Mouse (Mus musculus): ENCODE measurements around the gene Foxn2.
"Not testable (repeated sequence)": the region's sequence is repeated elsewhere in the genome, so short reads cannot be mapped to it uniquely, and the experiment has no call there.

Gene Foxn2

GRCm38 (mm10) chr17:88440285-88441000, at the start of gene Foxn2:
Gene Foxn2, plus strand, starts transcription at chr17:88440711.
- peak; percentile 93 for DNase-seq

DNA sequence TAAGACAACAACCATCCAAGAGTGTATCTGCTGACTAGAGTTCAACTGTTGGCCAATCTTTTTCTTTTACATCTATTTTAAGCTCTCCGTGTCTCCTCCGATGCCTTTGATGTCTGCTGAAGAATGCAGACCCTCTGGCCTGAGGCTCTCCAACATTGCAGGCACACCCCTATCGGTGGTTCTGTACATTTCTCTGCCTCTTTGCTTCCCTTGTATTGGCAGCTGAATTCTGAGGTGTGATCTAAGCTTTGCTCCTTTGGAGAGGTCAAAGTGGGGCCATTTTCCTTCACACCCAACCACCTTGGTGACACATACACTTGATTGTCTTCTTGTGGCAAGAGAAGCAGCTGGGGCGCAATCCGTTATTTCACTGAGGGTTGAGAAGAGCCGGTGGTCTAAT, 43.0 kb upstream of the Foxn2 start:
- DNase-seq: no peak

GRCm38 (mm10) chr17:88398090-88398489, 42.4 kb upstream of the Foxn2 start:
- DNase-seq: no peak

- peak; percentile 42 for DNase-seq
Observed at GRCm38 (mm10) chr17:88398854-88399253, 41.7 kb upstream of the Foxn2 start.

- DNase-seq: peak; percentile 65
Observed at GRCm38 (mm10) chr17:88400122-88400521, 40.4 kb upstream of the Foxn2 start.

GRCm38 (mm10) chr17:88400702-88401475, 39.6 kb upstream of the Foxn2 start:
- peak; percentile 80 for DNase-seq

DNA sequence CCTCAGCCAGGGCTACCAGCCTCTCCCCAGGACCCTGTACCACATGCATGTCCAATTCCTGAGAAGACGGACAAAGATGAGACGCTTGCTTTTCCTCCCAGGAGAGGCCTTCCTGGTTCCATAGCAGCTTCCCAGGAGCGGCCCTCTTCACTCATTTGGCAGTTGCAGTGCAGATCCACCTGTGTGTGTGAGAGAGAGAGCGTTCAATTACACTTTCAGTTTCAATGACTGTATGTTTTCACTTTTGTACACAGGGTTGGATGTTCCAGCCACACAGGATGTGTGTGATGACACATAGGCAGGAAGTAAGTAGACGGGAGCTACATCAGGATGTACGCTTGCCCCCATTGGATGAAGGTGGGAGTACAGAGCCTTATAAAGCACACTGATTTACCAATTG, 37.2 kb upstream of the Foxn2 start:
- DNase-seq: no peak

GRCm38 (mm10) chr17:88404471-88404870, 36.0 kb upstream of the Foxn2 start:
- no peak for DNase-seq

- DNase-seq: no peak
Observed at GRCm38 (mm10) chr17:88405076-88405475, 35.4 kb upstream of the Foxn2 start.

- no peak for DNase-seq
Observed at GRCm38 (mm10) chr17:88409706-88410105, 30.8 kb upstream of the Foxn2 start.

DNA sequence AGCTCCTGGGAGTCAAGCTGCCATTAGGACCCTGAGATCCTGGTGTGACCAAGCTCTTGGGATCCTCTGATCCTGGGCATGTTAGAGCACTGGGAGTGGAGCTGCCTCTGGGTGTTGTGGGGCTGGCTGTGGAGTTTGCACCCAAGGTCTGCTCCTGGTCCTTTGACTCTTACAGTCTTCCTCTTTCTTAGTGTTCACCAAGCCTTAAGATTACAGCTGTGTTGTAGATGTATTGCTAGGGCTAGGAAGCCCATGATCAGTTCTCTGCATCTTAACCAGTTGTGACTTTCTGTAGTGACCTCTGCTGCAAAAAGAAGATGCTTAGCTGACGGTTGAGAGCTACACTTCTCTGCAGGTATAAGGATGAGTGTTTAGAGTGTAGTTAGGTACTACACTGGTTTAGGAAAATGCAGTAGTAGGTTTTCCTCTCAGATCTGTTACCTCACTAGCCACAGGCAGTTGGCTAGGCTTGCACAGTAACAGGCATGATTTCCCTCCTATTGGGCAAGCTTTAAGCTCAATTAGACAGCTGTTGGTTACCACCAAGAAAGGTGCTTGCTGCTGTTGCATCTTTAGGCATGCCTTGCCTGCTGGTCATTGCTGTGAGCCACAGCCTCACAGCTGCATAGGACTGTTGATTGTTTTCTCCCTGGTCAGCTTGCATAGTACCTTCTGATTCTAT, 27.2 kb upstream of the Foxn2 start:
- DNase-seq: no peak

GRCm38 (mm10) chr17:88420426-88420825, 20.1 kb upstream of the Foxn2 start:
- no peak for DNase-seq

DNA sequence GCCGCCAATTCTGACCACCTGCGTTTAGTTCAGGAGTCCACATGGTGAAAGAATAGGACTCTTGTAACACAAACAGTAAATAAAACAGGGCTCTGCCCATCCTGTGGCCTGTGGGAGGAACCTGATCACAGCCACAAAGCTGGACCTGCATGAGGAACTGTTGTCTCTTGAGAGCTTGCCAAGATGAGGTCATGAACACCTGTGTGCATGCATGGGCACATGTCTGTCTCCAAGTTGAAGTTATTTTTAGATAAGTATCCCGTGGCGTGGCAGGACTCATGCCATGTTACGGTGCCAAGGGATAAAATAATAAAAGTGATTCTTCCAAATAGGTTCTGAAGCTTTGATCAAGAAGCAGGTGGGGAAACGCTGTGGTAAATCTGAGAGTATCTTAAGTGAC, 19.3 kb upstream of the Foxn2 start:
- peak; percentile 90 for DNase-seq

DNA sequence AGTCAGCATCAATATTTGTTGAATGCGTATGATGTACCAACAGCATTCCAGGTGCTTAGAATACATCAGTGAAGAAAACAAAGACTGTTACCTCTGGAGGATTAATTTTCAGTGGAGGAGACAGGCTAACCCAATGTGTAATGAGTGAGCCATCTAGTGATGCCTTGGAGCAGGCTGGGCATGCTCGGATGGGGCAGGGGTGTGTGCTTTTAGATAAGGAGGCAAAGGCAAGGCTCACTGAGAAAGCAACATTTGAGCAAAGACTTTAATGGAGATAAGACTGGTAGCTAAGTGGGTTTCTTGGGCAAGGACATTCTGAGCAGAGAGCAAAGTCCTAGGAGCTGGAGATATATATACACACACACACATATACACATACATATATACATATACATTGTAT, 9.8 kb upstream of the Foxn2 start:
- no peak for DNase-seq

- DNase-seq: no peak
Observed at GRCm38 (mm10) chr17:88431486-88431885, 9.0 kb upstream of the Foxn2 start.

- DNase-seq: no peak
Observed at GRCm38 (mm10) chr17:88431987-88432386, 8.5 kb upstream of the Foxn2 start.

DNA sequence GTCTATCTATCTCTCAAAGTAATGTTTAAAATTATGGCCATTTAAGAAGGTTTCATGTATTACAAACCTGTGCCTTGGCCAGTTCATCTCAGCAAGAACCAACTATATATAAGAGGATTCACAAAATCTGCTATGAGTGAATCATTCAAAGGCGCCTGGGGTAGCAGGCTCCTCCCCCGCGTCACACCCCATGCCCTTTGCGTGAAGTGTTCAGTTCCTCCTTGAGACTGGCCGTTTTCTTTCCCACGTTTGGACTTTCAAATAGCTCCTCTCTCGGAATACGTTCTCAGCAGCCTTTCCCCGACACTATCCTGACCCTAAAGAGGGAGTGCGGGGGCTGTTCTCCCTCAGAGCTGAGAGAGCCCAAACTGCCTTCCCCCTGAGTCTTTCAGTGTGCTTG, 5.2 kb upstream of the Foxn2 start:
- DNase-seq: no peak

DNA sequence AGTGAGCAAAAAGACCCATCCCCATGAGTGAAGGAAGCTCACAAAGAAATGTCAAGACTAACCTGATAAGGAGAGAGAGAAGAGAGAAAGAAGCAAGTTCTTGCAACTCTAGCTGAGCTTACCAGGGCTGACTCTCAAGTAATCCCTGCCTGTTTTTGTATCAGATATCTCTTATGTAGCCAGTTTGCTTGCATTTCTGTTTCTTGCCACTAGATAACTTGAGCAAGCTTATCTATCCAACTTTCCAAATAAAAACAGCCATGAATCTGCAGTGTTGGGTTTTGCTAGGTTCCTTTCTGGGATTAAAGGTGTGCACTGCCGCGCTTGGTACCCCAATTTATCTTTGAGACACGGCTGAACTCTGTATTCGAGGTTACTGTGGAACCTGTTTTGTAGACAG, 4.2 kb upstream of the Foxn2 start:
- DNase-seq: no peak

GRCm38 (mm10) chr17:88436749-88437148, 3.8 kb upstream of the Foxn2 start:
- not testable (repeated sequence) for DNase-seq

- no peak for DNase-seq
Observed at GRCm38 (mm10) chr17:88437391-88437790, 3.1 kb upstream of the Foxn2 start.

DNA sequence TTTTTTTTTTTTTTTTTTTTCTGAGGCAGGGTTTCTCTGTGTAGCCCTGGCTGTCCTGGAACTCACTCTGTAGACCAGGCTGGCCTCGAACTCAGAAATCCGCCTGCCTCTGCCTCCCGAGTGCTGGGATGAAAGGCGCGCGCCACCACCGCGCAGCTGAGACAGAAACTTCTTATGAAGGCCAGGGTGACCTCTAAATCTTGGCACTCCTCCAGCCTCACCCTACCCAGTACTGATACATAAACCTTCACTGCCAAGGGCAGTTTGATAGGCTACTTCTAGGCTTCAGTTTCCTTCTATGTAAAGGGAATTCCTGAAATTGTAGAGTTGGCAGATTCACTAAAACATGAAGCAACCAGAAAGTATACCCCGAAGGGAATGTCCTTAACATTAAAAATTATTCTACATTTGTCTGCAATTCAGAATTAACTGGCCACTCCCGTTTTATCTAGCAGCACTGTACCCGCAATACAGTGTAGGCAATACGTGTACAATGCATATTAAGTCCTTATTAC, 918 bp upstream of the Foxn2 start:
- DNase-seq: peak; percentile 37

DNA sequence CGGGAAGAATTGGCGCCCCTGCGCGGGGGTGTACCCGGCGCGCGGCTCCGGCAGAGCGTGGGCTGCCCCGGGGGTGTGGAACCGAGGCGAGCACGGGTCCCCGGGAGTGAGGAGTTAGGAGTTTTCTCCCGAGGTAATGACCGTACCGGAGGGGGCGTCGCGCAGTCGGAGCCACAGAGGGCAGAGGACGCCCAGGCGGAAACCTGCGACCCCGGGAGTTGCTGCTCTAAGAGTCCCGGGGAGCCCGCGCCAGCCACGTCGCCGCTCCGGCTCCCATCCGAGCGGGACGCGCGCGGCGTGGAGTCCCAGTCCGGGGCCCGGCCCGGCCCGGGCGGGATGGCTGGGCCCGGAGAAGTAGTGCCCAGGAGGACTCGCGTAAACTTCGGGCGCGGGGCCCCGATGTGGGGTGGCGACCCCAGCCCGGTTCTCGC, 505 bp downstream of the Foxn2 start:
- DNase-seq: no peak

GRCm38 (mm10) chr17:88441432-88442174, 1.1 kb downstream of the Foxn2 start:
- peak; percentile 67 for DNase-seq

Measured in cerebellum, adult 11 months (tissue).